Mouse (Mus musculus) heart, adult 11 months (tissue): ENCODE data around the gene Fn1.
A peak's percentile ranks its signal among the peaks of the same experiment; 100 is the strongest.

ENCODE experiments used
- DNase-seq: peaks from one replicate; pipeline ENCODE4 v3.0.0; 2022

Fn1 gene

DNA sequence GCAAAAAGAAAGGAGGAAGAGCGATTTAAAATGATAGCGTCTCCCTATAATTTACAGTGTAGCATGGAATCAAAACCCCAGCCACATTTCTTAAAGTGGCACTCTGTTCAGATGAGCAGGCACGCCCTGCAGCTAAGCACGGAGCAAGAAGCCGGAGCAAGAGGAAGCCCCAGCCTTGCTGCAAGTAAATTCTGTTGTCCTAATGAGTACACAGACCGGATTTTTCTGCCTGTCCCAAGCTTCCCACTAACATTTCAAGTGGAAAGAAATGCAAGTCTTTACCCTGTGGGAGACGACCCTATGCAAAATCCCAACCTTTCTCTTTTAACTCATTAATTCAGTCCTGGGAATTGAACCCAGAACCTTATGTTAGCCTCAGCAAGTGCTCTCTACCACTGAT lies 4.8 kb downstream of the Fn1 start:
- DNase-seq = no peak

DNA sequence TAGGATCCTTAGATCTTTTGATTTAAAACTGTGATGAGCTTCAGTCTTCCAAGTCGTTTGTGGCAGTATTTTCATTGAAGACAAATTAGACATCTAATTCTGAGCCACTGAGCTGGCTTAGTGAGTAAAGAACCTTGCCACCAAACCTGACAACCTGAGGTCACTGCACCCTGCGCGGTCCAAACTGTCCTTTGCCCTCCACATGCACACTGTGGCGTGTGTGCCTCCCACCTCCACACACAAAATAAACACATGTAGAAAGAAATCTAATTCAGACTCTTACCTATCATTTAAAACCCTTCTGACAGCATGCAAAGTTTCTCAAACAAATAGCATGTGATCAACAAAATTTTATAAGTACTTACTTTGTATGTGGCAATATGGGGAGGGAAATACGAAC lies 6.2 kb downstream of the Fn1 start:
- no peak for DNase-seq

DNA sequence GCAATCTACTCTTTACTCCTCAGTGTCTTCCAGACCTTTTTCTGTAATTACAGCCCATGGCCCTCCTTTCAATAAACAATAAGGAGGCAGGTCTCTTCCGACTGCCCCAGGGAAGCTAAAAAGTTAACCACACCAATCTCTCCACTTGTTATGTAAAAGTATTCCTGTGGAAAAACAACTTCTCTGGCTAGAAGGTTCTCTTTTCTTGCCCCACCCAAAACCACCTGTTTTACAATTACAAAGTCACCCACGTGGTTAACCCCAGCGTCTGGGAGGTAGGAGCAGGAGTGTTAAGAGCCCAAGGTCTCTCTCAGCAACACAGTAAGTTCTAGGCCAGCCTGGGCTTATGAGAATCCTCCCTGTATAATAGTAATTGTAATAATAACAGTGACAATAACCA lies 7.0 kb downstream of the Fn1 start:
- DNase-seq = no peak

DNA sequence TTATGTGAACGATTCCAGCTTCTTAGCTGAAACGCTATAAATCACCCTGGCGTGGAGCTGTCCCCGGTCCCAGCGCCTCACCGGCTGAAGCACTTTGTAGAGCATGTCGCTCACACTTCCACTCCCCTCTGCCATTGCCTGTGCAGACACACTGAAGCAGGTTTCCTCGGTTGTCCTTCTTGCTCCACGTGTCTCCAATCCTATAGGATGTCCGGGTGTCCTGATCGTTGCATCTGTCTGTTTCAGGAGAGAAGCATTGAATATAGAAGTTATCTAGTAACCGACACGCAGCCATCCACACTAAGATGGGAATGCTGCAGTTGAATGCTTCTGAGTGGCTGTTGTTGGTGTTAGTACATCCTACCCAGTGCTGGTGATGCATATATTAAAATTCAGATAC lies 7.5 kb downstream of the Fn1 start:
- DNase-seq = no peak

DNA sequence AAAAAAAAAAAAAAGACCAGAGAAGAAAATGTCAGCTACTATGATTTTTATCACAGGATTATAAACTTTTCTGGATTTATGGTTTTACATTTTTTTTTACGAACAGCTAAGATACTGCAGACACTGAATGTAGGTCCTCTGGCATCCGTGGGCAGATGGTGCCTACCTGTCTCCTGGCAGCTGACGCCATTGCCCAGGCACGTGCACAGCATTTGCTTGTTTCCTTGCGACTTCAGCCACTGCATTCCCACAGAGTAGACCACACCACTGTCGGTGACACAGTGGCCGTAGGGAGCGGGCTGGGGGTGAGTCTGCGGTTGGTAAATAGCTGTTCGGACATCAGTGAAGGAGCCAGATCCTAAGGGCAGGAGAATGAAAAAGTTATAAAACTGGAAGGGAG lies 10.2 kb downstream of the Fn1 start:
- DNase-seq = no peak

DNA sequence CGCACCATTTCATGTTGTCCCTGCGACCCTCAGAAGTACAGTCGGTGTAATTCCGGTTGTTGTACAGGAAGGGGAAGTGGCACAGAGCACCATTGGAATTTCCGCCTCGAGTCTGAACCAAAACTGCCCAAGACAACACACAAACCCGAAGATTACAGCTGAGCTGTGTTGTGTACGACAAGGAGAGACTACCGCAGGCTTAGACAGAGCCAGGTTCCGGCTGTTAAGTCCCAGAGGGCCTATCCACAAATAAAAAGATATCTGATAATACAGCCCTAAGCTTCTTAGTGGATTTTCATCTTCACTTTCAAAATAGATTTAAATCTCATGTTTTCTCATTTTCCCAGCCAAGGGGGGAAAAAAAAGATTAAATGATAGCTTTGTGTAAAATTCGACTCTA lies 11.8 kb downstream of the Fn1 start:
- DNase-seq = no peak

DNA sequence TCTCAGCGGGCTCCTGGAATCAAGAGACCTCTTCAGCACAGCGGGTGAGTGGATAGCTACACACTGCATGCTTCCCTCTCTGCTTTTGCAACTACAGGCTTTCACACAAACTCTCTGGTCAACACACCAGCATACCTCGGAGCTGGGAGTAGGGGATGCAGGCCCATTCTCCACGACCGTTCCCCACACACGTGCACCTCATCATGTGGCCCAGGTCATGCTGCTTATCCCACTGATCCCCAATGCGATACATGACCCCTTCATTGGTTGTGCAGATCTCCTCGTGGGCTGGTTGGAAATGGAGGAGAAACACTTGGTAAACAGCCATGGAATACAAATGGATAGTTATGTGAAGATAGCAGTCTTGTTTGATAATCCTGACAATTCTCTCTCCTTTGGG lies 12.8 kb downstream of the Fn1 start:
- DNase-seq = no peak

DNA sequence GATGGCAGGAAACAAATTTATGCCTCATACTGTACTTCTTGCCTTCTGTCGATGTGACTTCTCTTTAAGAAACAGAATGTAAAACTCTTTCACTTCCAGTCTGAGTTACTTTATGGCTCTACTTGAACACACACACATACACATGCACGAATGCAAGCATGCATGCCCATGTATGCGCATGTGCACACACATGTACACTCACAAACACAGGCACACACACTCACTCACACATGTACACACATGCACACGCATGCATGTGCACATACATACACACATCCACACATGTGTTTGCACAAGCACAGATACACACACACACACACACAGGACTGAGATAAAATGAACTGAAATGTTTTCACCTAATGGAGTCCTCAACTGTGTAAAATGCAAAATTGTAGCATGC lies 16.3 kb downstream of the Fn1 start:
- DNase-seq = no peak

DNA sequence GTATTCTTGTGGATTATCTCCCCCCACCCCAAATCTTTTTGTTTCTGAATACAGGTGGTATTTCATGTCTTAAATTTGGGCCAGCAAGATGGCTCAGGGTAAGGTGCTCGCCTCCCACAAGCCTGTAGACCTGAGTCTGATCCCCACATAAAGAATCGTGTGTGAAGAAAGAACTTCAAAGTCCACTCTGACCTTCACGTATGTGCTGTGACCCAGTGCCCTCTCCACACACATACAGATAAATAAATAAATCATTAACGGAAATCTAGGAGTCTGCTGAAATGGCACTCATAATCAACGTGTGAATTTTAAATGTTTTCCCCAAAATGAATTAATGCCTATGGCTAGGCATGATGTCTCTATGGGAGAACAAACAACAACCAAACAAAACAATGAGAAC lies 16.9 kb downstream of the Fn1 start:
- DNase-seq = no peak

DNA sequence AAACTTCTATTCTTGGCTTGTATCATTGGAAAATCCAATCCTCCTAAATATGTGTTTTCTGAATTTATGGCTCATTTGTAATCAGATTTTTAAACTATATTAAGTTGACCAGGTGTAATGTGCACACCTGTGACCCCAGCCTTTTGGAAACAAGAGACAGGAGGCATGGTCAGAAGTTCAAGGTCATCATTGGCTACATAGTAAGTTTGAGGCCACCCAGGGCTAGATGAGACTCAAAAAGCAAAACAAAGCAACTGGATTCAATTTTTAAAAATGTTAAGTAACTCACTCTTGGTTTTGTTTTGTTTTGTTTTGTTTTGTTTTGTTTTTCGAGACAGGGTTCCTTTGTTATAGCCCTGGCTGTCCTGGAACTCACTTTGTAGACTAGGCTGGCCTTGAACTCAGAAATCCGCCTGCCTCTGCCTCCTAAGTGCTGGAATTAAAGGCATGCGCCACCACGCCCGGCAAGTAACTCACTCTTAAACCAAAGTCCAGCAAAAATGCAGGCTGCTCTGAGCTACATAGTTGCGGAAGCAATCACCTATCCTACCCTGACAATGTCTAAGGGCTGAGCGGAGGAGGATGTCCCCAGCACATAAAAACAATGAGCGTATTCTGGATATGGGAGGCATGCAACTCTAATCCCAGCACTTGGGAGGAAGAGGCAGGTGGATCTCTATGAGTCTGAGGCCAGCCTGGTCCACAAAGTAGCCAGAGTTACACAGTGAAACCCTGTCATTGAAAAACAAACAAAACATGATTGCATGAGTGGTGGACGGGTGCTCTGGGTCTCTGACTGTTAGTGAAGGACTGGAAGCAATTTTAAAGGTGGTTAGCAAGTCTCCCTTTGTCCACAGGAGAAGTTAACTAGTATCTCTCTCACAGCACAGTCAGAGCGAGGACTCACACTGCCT lies 17.6 kb downstream of the Fn1 start:
- no peak for DNase-seq

DNA sequence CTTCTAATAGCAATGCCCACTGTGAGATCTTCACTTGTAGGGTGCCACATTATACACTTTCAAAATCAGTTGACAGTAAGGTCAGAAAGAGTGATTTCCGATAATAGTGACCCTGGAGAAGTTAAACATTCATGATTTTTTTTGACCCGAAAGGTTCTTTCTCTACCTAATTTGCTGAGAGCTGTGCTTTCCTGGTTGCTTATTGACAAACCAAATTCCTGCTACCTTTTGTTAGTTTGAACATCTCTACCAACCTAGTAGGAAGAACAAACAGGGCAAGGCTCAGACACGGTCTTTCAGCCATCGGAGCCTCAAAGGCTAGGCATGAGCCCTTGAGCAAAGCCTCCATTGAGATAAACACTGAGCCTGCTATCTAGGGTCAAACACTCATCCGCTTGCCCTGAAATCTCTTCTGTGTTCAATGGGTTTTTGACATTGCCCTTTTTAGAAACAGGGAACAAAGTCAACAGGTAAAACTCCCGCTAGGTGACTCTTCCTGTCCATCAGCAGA lies 18.5 kb downstream of the Fn1 start:
- DNase-seq = no peak

DNA sequence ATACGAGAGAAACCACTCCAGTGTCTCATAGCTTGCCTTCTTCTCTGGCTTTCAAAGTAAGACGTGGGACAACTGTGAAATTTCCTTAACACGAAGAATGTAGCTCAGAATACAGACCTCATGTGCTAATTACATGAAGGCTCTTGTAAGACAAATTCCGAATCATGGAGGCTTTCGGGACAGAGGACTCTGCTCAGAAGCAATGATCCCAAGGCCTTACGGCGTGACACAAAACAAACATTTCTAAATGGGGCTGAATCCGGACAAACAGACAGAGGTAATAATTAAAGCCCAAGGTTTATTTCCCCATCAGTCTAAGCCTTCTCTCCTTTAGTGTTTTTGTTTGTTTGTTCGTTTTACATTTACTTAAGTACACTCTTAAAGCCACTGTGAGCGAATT lies 20.6 kb downstream of the Fn1 start:
- DNase-seq = no peak

DNA sequence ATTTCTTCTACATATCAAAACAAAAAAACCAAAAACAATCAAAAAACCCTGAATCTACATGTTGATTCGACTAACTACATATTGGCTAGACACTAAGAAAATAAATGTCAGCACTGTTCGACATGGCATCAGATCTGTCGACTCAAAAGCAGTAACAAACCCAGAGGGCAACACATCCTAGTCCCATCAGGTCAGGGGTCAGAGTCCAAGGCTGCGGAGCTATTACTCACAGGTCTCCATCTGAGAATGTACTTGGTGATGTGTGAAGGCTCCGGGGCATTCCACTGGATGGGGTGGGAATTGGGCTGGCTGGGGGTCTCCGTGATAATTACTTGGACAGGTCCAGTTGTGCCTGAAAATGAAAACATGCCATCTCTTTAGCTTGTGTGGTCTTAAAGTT lies 21.2 kb downstream of the Fn1 start:
- DNase-seq = no peak

DNA sequence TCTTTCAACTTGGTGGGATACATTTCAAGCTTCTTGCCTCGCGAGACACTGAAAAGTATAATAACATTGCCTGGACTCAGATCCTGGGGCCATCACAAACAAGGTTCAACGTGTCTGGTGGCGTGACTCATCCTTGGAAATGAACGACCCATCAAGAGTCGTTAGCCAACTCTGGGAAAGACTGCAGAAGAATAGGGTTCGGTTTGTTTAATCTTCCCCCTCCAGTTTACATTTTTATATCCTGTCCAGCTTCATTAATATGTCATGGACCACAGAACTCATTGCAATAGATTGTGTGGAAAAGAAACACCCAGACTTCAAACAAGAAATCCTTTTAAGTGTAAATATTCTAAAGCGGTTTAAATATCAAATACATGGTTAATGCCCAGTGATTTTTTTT lies 22.8 kb downstream of the Fn1 start:
- DNase-seq = no peak

DNA sequence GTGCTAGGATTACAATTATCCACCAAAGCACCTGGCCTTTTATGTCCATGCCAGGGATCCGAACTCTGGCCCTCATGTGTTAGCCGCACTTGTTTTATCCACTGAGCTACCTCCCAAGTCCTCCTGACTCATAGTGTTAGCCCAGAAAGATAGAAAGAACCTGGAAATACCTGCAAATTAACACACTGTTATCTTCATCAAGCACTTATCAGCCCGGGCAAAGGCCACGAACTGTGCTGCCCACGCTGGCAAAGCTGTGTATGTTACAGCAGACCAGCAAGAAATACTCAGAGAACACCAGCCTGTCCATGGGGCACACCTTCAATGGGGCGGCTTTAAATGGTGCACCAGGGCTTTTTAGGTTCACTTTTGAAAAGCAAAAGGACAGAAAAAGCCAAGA lies 29.4 kb downstream of the Fn1 start:
- DNase-seq = no peak

DNA sequence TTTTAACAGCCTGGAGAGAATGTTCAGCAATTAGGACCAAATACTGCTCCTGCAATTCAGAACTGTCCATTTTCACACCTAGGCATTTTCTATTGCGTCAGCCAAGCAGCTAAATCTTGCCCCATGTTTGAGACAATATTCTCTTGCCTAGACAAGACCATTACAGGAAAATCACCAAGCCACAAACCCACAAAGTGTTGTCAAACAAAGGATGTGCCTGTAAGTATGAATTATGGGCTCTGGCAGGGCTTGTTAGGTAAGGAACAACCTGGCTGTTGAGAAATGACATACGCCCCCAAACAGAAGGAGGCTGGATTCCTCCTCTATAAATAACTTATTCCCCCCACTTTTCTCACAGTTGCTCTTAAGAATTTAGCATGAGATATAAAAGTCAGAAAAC lies 31.5 kb downstream of the Fn1 start:
- DNase-seq = no peak

DNA sequence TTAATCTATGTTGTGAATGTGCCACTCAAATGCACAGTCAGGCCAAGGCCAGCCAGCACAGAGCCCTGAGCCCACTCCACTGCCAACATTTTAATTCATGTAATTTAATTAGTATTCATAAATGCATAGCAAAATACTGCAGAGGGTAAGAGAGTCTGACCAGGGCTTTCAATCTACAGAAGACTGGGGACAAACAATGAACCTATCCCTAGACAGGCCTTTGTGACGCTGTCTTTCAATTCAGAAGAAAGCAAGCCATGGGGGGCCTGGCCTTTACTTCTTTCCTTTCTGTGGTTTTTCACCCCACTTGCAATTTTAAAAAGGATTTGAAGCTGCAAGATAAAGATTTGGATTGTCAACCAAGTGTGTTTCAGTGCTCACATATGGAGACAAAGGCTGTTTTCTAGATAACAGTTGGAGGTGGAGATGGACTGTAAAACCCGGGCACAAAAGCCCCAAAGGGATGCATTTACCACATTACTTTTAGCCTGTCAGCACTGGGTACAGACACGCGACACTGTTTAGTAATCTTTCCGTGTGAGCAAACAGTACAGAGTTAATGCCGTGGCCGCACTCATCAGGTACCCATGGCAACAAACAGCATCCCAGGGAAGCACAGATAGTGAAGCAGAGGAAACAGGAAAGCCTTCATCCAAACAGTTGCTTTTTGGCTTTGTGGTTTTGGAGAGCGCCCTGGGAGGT lies 38.3 kb downstream of the Fn1 start:
- no peak for DNase-seq

DNA sequence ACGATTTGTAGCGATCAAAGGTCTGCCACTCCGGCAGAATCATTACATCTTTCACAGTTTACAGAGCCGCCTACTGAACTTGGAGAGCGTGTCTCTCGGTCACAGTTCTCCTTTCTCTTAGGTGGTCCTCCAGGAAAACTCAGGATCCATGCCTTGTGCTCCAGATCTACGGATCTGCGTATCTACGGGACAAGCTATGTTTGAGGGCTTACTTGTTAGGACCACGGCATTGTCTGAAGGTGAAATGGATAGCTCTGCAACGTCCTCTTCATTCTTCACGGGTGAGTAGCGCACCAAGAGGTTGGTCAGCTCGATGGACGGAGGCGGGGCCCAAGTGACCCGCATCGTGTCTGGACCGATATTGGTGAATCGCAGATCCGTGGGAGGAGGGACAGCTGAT lies 40.7 kb downstream of the Fn1 start:
- DNase-seq = peak; percentile 73

DNA sequence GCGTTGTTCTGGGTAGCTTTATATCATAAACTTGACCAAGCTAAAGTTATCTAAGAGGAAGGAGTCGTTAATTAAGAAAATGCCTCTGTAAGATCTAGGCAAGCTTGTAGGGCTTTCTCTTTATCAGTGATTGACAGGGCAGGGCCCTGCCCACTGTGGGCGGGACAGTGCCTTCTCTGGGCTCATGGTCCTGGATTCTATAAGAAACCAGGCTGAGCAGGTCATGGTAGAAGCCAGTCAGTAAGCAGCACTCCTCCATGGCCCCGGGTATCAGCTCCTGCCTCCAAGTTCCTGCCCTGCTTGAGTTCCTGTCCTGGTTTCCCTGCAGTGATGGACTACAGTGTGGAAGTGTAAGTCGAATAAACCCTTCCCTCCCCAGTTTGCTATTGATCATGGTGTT lies 43.1 kb downstream of the Fn1 start:
- DNase-seq = peak; percentile 42

DNA sequence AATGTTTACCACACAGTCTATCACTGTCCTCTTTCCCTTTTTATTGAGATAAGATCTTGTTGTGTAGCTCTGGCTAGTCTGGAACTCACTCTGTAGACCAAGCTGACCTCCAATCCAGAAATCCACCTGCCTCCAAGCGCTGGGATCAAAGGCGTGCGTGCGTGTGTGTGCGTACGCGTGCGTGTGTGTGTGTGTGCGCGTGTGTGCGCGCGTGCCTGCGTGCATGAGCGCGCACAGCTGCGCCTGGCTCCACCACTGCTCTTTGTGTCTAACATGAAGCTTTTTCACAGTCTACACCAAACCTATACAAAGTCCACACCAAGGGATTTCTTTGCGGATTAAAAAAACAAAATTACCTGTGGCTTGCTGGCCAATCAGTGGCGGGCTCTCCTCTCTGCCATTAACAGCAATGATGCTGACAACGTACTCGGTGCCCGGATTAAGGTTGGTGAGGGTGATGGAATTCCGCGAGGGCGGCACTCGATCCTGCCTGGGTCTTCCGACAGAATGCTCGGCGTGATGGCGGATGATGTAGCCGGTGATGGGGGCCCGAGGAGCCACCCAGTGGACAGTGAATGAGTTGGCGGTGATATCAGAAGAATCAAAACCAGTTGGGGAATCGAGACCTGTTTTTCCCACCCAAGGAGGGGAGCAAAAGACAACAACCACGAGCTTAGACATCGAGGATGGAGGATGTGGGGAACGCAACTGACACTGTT lies 43.8 kb downstream of the Fn1 start:
- peak; percentile 87 for DNase-seq

DNA sequence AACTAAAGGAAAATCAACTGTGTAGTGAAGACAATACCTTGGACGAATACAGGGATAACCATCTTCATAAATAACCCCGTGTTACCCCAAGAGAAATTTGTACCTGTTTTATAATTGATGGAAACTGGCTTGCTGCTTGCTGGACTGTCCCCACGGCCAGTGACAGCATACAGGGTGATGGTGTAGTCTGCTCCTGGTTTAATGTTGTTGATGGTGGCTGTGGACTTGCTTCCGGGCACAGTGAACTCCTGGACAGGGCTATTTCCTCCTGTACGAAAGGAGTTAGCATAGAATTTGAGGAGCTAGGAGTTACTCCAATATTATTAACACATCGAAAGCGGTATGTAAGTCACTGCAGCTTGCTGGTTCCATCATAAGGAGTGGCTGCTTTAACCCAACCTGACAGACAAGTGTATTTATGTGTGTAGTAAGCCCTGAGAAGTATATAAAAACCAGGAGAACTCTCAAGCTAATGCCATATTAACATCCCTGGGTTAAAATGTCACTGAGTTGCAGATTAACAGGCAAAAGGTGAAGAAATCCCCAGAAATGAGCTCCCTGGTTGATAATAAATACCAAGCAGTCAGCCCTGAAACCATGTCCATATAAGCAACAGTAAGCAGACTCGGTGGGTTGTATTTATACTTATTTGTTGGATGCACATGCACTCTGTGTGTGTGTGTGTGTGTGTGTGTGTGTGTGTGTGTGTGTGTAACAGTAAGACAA lies 46.2 kb downstream of the Fn1 start:
- peak; percentile 36 for DNase-seq

DNA sequence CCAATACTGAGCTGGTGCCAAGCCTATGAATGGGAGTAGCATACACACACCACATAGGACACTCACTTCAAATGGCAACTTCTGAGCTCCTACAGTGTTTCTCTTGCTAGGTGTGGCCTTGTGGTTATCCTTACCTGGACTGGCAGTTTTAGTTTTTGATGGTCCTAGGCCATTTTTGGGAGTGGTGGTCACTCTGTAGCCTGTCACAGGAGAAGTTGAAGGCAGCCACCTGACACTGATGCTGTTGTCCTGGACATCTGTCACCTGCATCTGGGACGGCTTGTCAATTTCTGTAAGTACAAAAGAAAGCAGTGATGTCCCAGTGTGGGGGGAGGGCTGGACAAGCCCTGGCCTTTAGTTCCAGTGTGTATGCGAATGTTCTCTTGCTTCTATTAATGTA lies 47.2 kb downstream of the Fn1 start:
- DNase-seq = peak; percentile 71

DNA sequence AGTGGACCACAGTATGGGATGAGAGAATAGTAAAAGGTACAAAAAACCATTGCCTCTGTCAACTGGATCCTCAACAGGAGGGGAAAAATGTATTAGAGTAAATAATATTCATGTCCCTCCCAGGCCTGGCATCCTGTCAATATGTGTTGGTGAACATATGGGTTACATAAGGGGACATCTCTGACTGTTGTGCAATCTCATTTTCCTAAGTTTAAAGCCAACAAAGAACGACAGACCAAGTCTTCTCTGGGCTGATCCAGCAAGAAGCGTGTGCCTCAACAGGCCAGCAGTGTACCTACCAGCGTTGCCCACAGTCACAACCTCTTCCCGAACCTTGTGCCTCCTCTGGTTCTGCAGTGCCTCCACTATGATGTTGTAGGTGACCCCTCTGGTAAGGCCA lies 57.6 kb downstream of the Fn1 start:
- peak; percentile 39 for DNase-seq
